Mouse (Mus musculus): ENCODE measurements around the gene Pa2g4.
"Not testable (repeated sequence)": the region's sequence is repeated elsewhere in the genome, so short reads cannot be mapped to it uniquely, and the experiment has no call there.

The Pa2g4 gene

DNA sequence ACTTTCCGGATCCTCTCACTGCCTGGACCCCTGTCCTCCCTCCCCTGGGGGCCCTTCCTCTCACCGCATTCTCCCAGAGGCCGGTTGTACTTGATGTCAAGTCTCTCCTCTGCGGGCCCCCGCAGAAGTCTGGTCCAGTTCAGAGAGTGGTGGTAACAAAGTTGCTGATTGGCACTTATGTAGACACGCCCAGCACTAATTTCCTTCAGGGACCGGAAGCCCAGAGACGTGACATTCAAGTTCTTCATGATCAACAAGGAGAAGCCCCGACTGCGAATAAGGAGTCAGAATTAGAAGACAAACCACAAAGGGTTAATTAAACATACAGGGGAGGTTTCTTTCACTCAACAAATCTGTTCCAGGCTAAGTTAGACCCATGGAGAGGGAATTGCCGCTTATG, 12.5 kb upstream of the Pa2g4 start:
- no peak for DNase-seq

DNA sequence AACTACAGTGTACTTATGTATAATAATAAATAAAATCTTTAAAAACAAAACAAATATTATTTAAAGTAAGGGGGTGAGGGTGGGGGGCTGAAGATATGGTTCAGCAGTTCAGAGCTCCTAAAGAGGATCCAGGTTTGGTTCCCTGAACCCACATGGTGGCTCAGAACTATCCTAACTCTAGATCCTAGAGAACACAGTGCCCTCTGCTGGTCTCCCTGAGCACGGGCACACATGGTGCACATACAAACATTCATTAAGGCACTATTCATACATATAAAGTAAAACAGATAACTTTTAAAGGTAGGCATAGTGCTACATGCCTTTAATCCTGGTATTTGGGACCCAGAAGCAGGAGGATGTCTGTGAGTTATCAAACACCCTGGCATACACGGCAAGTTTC, 9.3 kb upstream of the Pa2g4 start:
- no peak for DNase-seq

DNA sequence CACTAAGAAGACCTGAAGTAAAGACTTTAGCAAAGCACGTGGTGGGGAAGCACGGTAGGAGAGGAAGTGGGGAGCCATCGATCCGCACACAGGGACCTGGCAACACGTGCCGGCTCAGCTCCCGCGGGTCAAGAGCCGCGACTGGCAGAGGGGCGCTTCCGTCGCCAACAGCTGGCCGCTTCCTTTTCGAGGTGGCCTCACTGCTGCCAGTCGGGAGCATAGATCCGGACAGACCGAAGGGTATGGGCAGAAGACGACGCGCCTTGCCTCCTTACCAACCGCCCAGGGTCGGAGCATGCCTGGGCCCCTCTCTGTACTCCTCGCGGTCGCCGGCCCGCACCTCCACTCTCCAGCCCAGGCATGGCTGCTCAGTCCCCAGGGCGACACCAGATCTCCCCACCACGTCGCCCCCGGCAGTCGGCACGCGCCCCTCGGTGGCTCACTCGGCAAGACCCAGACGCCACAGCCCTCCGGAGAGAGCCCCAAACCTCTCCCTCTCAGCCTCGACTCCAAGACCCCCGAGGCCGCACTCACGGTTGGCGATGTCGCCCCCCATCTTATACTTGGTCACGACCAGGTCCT, 490 bp downstream of the Pa2g4 start:
- DNase-seq, result peak; percentile 39

DNA sequence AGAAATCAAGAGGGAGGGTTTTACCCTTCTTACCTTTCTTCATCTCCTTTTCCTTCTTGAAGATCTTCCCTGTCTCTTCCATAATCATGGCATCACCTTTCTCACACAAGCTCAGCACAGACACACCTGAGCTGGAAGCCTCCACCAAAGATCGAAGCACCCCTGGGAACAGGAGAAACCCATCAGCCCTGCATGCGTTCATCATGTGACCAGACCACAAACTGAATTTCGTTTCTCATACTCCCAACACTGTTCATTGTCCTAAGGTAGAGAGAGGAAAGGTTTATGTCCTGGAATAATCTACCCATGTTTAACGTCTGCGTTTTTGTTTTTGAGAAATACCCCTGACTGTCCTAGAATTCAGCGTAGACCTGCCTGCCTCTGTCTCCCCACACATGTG, 2.2 kb downstream of the Pa2g4 start:
- DNase-seq, result no peak

DNA sequence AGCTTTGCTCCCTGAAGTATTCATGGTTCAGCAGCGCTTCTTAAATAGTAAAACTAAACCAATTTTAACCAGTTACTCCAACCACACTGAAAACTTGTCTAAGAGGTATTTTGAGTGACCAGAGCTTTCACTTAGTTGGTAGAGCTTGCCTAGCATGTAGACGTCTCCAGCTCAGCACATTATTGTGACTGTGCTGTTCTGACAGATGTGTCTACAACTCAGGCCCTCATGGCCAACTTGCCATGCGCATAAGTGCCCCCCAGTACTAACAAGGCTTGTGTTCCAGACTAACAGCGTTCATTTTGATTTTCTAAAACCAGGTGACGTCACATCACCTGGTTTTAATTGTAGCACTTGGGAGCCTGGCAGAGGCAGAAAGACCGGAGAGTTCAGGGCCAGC, 8.8 kb downstream of the Pa2g4 start:
- no peak for DNase-seq

DNA sequence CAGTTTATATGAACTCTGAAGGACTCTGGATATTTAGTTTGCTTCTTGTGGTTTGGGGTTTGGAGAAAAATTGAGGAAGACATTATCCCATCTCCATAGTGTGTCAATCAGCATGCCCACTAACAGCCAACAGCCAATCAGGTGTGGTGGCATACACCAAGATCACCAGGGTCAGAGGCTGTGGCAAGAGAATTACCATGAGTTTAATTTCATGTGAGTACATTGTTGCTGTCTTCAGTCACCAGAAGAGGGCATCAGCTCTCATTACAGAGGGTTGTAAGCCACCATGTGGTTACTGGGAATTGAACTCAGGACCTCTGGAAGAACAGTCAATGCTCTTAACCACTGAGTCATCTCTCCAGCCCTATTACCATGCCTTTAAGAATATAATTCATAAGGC, 9.5 kb downstream of the Pa2g4 start:
- no peak for DNase-seq

DNA sequence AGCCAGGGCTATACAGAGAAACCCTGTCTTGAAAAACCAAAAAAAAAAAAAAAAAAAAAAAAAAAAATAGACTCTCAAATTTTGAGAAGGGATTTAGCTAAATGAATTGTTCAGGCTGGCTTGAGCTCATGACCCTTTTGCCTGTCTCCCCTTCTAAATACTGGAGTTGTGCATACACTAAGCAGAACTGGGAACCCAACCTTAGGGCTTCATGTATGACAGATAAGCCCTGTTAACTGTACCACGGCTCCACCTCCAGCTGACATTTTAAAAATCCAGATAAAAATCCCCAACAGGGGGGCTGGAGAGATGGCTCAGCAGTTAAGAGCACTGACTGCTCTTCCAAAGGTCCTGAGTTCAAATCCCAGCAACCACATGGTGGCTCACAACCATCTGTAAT, 10.2 kb downstream of the Pa2g4 start:
- not testable (repeated sequence) for DNase-seq

DNA sequence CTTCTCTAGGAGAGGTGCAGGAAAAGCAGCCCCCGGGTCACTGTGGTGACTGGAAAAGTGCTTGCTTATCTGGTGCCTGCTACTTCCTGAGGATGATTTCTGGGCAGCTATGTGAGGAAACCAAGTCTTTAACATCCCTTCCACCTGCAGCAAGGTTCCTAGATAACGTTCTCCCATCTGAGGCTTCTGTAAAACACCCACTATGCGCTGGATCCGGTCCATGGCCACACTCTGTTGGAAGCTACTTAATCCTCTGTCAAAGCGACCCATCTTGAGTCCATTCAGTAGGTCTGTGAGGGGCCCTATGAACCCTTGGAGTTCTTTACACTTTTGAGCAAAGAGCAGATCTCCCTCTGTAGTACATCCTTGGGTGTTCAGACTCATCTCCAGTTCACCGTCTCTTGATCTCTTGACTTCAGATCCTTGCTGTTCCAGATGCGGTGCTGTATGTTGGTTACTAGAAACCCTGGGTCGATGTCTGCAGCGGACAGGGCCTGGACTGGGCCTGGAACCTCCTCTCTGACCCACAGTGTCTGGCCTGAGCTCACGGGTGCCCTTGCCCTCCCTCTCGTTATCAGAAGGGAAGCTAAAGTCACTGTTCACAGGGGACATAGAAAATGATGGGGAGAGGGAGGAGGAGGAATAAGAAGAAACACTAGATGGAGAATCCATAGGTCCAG, 15.5 kb downstream of the Pa2g4 start:
- not testable (repeated sequence) for DNase-seq

DNA sequence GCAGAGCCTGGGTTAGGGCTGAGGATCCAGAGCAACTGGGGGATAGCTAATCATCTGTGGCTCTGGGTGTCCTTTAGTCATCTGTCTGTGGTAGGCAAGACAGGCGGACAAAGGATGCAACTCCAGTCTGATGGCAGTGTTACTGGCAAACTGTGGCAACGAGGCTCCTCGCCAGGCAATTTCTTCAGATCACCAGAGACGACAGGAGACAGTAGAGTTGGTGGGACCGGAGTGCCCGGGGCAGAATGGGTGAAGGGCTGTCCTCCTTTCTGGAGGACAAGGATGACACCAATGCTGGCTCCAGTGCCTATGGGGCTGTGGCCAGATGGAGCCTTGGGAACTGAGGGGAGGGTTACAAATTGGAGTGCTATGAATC, 16.1 kb downstream of the Pa2g4 start:
- DNase-seq, result not testable (repeated sequence)

DNA sequence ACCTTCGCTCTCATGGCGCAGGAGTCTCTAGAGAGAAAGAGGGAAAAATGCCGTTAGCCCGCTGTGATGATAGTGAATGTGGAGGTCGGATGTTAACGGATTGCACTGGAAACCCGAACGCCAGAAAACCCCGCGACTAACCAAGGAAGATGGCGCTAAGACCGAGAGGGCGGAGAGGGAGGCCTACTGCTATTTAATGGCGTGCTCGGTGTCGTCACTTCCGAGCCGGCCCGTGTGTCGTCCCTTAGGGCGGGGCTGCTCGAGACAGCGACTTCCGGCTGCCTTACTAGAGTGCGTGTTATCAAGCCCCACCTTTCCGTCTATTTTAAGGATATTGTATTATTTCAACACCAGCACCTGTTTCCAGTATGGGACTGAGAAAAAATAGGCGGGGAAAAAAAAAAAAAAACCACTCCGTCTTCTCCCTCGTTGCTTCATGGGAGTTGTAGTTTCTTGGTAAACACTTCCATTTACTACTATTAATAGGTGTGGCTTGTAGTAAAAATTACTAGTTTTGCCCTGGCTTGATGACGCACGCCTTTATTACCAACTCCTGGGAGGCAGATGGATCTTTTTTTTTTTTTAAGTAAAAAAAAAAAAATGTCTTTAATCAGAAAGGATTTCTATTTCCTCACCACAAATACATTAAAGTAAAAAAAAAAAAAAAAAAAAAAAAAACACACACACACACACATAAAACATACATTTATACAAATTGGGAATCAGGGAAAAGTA, 16.7 kb downstream of the Pa2g4 start, which contains the start of gene Rpl41:
Gene Rpl41 (minus strand): TSS at position 359 of the 735 bp plus-strand sequence.
- peak; percentile 96 for DNase-seq

DNA sequence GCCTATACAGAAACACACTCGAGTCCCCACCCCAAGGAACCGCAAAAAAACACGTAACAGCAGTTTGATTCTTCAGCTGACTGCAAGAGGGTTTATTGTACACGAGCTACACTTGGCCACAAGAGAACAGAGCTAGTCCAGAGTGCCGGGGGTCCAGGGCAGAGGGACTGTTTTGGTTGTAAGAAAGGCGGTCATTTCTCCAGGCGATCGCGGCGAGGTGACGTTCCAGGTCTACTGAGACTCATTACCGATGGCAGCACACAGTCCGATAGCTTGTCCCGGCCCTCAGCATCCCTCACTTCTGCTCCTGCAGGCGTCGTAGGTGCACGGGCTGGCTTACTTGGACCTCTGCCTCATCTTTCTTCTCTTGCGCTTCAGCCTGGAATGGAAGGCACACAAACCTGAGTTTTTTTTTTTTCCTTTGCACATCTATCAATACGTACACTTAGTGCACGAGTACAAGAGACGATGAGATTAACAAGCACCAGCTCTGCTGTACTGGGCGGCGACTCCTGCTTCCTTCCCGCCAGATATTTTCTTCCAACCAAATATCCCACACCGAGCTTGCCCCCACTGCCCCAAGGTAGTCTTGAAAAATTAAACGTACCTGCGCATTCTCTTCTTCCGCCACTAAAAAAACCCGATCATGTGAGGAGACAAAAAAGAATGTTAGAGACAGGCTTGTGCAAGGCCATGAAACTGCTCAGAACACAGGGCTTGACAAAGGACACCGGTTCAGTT, 17.6 kb downstream of the Pa2g4 start:
- not testable (repeated sequence) for DNase-seq

DNA sequence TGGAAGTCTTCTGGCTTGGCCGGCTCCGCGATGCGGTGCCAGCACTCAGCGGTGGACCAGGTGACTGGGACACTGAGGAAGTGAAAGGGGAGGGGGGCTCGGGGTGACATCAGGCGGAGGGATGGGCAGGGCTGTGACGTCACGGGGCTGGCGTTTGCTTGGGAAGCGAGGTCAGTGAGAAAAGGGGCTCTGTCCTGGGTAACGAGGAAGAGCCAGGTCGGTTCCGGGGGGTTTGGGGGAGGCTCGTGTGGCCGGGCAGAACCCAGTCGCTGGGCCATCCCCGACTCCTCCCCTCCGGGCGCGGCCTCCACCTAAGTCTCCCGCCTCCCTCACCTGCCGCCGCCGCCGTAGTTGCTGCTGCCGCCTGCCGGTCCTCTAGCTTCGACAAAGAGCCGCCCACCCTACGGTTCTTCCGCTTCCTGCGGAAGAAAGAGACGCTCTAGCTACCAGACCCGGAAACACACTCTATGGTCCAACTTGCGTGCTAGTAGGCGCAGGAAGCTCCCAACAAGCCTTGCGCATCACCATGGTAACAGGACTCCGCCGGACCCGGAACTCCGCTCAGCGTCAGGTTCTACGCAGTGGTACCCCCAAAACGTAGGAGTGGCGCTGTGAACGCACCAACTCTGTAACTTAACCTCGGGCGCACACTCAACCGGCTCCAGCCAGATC, 18.3 kb downstream of the Pa2g4 start, which contains the start of gene Zc3h10:
Gene Zc3h10 (minus strand): TSS at position 414 of the 672 bp plus-strand sequence.
- peak; percentile 97 for DNase-seq

DNA sequence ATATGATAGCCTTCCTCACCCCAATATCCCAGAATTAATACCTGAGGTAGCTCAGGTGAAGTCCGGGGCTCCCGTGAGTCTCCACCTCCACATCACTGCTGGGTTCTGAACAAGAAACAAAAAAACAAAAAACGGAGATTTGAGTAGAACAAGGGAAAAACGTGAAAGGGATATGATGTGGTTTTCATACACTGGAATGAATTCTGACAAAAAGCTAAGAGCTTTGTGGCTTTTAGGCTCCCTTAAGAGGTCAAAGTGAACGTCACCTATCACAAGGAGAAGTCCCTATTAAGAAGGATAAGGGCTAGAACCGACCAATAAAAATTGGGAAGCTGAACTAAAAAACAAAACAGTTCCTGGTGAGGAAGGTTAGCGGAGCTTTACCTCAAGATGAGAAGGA, 19.0 kb downstream of the Pa2g4 start:
- DNase-seq, result no peak

DNA sequence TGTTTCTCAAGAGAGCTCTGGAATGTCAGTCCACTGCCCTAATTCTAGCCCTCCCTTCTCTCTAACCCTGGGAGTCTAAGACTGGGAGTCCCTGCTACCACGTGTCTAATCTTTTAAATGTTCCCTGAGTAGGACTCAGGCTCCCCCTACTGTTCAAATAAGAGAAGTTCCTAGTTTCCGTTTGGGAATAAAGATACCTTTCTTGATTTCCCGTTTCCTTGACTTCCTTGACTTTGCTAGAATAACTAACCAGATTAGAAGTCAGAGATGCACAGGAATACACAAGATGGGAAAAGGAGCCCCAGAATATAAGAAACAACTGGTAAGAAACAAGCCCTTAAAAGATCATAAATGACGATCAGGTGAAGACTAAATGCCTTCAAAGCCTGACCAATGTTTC, 19.4 kb downstream of the Pa2g4 start:
- DNase-seq, result peak; percentile 51

DNA sequence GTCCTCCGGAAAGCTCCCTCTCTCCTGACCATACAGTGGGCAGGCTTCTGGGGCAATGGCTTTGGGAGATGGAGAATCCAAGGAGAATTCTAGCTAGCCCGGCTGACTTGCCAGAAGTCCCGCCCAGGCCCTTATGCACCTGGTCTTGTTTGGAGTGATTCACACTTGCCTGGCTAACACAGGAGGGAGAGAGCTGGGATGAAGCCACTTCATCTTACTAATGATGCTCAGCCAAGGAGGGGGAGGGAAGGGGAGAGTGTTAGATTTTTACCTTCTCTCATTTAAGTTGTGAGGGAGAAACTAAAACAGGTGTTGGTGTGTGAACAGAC, 20.3 kb downstream of the Pa2g4 start:
- no peak for DNase-seq

DNA sequence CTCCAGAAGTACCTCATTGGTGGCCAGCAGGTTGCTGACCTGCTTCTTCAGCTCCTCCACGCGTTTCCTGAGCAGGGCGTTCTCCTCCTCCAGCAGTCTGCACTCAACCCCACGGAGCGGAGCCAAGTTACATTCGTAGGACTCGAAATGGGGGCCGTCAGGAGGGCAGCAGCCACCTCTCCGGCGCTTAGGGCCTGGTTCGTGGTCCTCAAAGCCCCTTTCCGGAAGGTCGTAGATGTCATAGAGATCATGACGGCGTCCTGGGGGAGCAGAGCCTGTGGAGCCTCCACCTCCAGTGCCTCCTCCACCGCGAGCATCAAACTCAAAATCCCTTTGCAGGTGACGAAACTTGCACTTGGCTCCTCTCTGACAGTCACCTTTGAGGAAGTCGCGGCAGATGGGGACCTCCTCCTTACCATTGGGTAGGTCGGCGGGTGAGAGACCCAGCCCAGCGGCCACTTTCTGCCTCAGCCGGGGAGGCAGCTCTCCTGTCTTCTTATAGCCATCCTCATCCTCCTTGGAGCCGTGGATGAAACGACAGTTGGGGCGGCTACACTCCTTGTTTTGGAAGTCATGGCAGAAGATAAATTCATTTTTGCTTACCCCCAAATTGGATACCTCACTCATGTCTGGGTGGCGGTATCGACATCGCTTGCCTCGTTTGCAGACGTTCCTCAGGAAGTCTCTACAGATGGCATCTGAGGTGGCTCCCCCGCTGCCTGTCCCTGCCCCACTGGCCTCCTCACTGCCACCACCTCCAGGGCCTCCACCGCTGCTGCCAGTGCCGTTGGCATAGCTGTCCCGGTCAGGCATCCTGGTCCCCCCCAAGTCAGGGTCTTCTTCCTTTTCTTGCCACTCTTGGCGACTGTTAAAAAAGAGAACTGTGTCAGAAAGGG, 20.9 kb downstream of the Pa2g4 start:
- no peak for DNase-seq

DNA sequence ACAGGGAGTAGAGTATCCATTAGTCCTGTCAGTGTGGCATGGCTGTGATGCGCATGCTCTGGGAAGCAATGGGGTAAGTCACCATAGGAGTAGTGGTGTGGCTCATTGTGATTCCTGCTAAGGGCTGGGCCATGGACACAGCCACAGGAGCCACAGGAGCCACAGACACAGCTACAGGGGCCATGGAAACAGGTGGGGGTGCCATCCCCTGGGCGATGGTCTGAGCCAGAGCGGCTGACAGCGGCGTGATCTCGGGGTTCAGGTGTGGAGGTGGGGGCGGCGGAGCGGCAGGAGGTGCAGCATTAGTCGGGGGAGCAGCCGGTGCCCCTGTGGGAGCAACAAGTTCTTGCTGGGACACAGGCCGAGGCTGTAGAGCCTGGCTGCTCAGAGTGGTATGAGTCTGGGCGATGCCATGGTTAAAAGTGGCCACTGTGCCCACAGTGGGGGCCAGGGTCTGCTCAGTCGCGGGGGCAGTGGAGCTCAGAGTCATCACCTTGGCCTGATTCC, 21.6 kb downstream of the Pa2g4 start:
- no peak for DNase-seq

DNA sequence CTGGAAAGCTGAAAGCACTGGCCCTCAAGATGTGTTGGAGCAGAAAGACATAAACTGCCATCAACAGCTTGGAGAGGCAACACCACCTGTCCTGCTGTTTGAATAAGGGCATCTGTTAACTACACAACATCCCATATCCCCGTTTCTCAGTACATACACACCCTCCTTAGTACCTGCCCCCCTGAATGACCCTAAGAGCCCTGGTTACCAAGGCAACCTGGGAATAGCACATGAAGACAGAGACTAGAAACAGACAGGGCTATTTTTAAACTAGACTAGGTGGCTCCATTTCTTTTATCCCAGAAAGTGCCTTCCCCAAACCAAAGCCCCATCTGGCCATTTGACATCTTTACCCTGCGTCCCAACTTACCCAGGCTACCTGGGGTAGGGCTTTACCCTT, 22.7 kb downstream of the Pa2g4 start:
- no peak for DNase-seq

DNA sequence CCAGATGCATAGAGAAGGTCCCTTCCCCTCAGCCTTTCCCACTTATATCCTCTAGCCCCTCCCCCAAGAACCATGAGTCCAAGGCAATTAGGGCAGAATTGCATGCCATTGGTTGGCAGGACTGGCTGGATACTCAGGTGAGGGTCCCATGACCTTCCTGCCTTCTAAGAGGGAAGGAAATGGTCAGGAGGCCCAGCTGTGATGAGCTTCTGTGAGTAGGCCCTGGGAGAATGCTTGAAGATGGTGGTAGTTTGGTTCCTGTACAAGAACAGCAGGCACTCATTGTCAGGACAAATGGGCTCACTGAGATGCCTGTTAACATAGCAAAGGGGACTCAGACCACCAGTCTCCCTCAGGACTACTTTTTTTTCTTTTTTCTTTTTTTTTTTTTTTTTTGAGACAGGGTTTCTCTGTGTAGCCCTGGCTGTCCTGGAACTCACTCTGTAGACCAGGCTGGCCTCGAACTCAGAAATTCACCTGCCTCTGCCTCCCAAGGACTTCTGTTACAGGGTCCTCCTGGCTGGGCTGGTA, 27.4 kb downstream of the Pa2g4 start:
- no peak for DNase-seq

DNA sequence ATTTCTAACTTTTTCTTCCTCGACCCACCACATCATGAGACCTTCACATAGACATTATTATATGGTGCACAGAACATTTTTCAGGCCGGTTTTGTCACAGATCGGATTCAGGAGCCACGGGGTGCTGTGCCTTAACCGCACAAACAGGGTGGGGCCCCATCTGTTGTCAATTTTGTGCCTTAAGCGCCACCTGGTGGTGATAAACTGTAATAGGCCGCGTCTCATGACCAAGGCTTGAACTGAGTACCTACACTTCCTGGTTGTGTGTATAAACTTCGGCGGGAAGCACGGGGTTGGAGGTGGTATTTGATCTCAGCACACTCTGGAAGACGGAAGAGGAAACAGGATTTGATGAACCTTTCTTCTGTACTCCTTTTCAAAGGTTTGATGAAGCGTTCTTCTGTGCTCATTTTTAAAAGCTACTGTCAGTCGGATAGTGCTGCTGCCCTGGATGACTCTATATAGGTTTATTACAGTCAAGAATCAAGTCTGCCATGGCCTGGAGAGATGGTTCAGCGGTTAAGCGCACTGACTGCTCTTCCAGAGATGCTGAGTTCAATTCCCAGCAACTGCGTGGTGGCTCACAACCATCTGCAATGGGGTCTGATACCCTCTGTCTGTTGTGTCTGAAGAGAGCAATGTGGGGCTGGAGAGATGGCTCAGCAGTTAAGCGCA, 29.4 kb downstream of the Pa2g4 start:
- peak; percentile 92 for DNase-seq

All from kidney, postnatal 14 days (tissue).